ENCODE assay signal across 34 mouse cellular contexts in the genomic region with DNA sequence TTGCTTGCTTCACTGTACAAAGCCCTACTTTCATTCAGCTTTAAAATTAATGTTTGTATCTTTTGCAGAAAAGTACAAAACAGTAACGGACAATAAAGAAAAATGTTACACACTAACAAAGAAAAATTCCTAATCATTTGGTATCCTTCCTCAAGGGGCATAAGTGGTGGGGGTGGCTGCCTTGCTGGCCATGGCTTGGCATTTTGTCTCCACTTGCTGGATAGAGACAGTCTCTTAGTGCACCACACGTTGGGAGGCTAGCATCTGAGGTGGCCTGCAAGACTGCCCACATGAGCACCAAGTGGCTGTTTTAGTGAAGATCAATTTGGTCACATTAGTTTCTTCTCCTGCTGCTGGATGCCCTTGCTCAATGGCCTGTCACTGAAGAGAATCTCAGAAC.
"Had no signal": no experiment of that assay in that cellular context is flagged by ENCODE, and none has a peak within 500 bp of the region (broad histone marks: within the 10 kb centered on the region; RNA-seq: fewer than 3 reads in every experiment).

No protein-coding gene starts in this region.

- H3K4me1 ChIP-seq: intestine, embryonic 15.5 days had no signal

- H3K9me3 ChIP-seq: heart, embryonic 13.5 days; heart, embryonic 15.5 days; hindbrain, embryonic 12.5 days; hindbrain, embryonic 15.5 days; intestine, embryonic 15.5 days; kidney, embryonic 15.5 days had no signal

- H3K27me3 ChIP-seq: heart, embryonic 13.5 days; hindbrain, embryonic 12.5 days; hindbrain, embryonic 13.5 days; hindbrain, embryonic 15.5 days; intestine, embryonic 15.5 days; kidney, embryonic 15.5 days had no signal

- H3K36me3 ChIP-seq: heart, embryonic 13.5 days; heart, embryonic 15.5 days; hindbrain, embryonic 12.5 days; hindbrain, embryonic 13.5 days; hindbrain, embryonic 15.5 days; intestine, embryonic 15.5 days had no signal

- DNase-seq: heart, postnatal 10 days; heart, postnatal 14 days; heart, postnatal 36 days; heart, postnatal 4 days; kidney, adult 11 months; kidney, adult 18-20 months; kidney, adult 2 months; kidney, adult 8-10 months; kidney, adult 9 months; kidney, postnatal 10 days; kidney, postnatal 14 days; kidney, postnatal 25 days; kidney, postnatal 36 days; kidney, postnatal 4 days; layer of hippocampus, adult 9-11 months; layer of hippocampus, postnatal 36 days had no signal

- ATAC-seq: hindbrain, embryonic 16.5 days; hindbrain, postnatal 0 days; inflammation-experienced regulatory T-cells, adult 6 months; intestine, embryonic 15.5 days; intestine, embryonic 16.5 days; intestine, postnatal 0 days had no signal

- H3K4me2 ChIP-seq: heart, embryonic 11.5 days; heart, embryonic 13.5 days; heart, embryonic 15.5 days; hindbrain, embryonic 12.5 days; hindbrain, embryonic 13.5 days; hindbrain, embryonic 14.5 days; hindbrain, embryonic 15.5 days; intestine, embryonic 15.5 days; kidney, embryonic 15.5 days had no signal

- H3K4me3 ChIP-seq: heart, embryonic 13.5 days; heart, embryonic 15.5 days; hindbrain, embryonic 10.5 days; hindbrain, embryonic 12.5 days; hindbrain, embryonic 13.5 days; hindbrain, embryonic 15.5 days; intestine, embryonic 15.5 days; kidney, embryonic 15.5 days; layer of hippocampus, adult 2 months; left cerebral cortex, adult 2 months had no signal

- H3K9ac ChIP-seq: heart, embryonic 13.5 days; heart, embryonic 15.5 days; hindbrain, embryonic 12.5 days; hindbrain, embryonic 13.5 days; hindbrain, embryonic 14.5 days; hindbrain, embryonic 15.5 days; intestine, embryonic 15.5 days; kidney, embryonic 15.5 days had no signal

- H3K27ac ChIP-seq: heart, embryonic 13.5 days; heart, embryonic 15.5 days; hindbrain, embryonic 12.5 days; hindbrain, embryonic 13.5 days; hindbrain, embryonic 14.5 days; hindbrain, embryonic 15.5 days; hindbrain, postnatal 0 days; intestine, embryonic 15.5 days; kidney, embryonic 15.5 days; kidney, postnatal 0 days; layer of hippocampus, adult 2 months; left cerebral cortex, adult 2 months had no signal
